Mouse (Mus musculus) kidney, adult 2 months (tissue): ENCODE measurements around the gene Cacng2.

Source experiments
- CTCF ChIP-seq: fragments of 200-500 bp; conservative IDR thresholded peaks from 2 replicates; pipeline ENCODE4 v1.5.1; 2011; ENCODE audit warnings: low read depth, mild to moderate bottlenecking, control low read depth, low read length, moderate library complexity, mixed read lengths; ENCODE audit not compliant: insufficient read depth, insufficient read length
- POLR2A ChIP-seq: fragments of 200-500 bp; IDR thresholded peaks from one replicate; pipeline ENCODE4 v1.6.1; 2011; ENCODE audit warnings: low read depth, low read length, control low read depth

DNA sequence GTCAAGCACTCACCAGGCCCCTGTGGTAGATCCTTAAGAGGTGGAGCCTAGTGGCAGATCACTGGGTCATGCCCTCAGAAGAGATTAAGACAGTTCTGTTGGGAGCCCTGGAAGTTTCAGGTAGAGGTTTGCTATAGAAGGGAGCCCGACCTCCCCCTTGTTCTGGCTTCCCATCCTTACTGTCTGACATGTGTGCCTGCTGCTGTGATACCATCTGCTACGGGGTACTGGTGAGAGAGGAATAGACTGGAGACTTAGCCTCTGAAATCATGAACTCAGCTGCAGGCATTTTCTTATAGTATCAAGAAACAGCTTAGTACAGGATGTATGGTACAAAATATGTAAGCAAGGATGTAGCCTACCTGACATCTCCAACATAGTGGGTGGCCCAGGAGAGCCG, 166.9 kb downstream of the Cacng2 start:
- TF ChIP-seq CTCF (no peak), POLR2A (no peak)
